Mouse (Mus musculus): Measurements from ENCODE around the gene Duoxa1.
A peak's percentile ranks its signal among the peaks of the same experiment; 100 is the strongest.
"Not testable (repeated sequence)": the region's sequence is repeated elsewhere in the genome, so short reads cannot be mapped to it uniquely, and the experiment has no call there.

Gene Duoxa1

DNA sequence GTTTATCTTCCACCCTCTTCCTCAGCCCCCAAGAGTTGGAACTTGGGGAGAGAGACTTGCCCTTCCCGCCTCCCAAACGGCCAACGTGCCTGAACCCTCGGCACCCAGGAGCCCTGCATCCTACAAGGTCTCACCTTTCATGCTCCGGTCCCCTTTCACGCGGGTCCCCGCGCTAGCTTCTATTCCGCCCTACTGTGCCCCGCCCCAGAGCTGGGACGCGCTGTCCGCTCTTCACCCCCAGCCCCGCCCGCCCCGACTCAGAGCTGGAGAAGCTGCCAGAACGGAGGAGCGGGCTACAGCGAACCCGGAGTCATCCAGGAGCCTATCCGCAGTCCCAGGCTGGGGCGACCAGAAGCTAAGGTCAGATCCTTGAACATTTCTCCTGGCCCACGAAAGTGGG is at the start of gene Duoxa1:
Gene Duoxa1 (minus strand): TSS at position 195 of the 400 bp plus-strand sequence.
- peak; percentile 40 for DNase-seq (ENCODE audit: low spot score)

DNA sequence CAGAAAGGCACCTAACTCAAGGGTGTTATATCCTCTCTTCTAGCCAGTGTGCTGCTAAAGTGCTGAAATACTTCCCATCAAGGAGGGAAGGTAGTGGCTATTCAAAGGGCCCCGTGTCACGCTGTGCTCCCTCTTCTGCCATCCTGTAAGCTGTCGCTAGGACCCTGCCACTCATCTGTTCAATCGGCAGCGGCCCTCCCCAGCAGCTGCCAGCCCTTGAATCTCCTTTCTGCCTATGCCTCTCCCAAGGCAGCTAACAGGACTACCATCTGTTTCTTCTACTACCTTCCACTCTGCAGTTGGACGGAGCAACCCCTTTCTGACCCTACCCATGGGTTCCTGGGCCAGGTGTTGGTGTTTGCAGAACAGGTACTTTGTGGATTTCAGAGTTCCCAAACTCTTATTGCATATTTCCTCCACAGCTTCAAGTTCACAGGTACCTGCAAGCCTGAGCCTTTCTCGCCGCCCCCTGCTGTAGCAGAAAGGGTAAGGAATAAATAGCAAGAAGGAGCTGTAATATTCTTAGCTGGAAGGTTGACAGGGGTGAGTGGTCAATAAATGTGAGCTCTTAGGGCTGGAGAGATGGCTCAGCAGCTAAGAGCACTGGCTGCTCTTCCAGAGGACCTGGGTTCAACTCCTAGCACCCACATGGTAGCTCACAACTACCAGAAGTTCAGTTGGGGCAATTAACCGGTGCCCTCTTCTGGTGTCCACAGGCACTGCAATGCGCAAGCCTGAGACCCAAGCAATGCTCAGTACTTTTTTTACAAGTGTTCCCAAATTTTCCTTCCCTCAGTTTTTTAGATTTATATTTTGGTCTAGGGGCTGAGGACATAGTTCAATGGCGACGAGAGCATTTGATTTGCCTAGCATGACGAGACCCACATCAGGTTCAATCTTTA is 49.3 kb upstream of the Duoxa1 start:
- no peak for DNase-seq (ENCODE audit: low spot score)

DNA sequence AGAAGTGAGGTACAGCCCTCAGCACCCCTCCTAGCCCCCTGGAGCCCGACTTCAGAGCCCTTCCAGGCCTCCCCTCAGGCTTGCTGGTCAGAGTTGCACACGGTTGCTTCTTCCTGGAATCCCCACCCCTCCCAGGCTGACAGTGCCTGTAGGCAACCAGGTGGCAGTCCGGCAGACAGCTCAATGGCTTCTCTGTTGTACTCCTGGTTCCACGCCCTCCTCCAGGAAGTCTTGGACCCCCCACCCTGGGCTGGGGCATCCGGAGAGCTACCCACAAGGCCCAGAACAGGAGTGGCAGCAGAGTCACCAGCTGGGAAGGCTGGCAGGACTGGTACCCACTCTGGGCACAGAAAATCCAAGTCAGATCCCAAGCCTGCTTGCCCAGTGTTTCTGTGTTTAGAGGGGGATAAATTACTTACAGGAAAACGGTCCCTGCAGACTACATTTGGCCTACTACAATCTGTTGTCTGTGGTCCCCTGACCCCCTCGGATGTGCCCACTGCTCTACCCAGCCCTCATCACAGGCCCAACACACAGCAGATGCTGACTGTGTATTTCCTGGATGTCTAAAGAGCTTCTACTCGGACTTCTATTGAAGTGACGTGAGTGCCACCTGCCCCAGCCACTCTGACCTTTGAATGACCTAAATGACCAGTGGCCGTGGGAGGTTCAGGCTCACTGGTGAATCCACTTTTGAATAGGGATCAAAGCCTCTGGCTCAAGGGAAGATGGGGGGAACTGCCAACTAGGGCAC is 48.5 kb upstream of the Duoxa1 start:
- DNase-seq (ENCODE audit: low spot score), result no peak

GRCm38 (mm10) chr2:122361181-122361580 is 47.7 kb upstream of the Duoxa1 start:
- DNase-seq (ENCODE audit: low spot score), result no peak

GRCm38 (mm10) chr2:122360310-122360709 is 46.8 kb upstream of the Duoxa1 start:
- no peak for DNase-seq (ENCODE audit: low spot score)

DNA sequence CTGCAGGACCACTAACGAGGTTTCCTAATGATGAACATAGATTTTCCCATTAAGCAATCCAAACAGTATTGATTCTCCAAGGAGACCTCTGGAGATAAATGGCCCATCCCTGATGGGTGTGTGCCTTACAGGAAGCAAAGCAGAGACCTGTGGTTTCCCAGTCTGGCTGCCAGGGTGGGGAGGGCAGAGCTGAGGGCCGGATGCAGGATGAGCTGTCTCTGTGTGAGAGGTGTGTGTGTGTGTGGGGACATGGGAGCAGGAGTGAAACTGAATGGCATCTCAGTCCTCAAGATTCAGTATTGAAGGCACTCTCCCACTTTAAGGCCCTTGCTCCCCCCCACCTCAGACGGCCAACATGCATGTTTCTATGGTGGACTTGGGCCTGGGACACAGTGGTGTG is 42.7 kb upstream of the Duoxa1 start:
- no peak for DNase-seq (ENCODE audit: low spot score)

- no peak for DNase-seq (ENCODE audit: low spot score)
Observed at GRCm38 (mm10) chr2:122355389-122355788, 41.9 kb upstream of the Duoxa1 start.

- no peak for DNase-seq (ENCODE audit: low spot score)
Observed at GRCm38 (mm10) chr2:122354191-122354929, 40.8 kb upstream of the Duoxa1 start.

DNA sequence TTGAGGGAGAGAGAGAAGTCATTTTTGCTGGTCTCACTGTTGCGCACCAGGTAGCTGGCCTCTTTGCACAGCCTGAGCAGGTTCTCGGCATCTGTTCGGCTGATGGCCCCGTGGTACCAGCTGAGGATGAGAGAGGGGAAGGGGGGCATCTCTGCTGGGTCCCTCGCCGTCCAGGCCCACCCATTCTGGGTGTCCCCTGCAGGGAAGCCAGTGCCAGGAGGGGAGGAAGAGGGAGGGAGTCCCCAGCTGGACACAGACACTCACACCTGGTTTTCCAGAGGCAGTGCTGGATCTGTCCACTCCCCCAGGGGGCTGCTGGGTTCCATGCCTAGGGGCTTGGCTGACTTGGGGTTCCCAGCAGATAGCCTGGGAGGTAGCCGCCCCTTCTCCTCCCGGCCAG is 40.2 kb upstream of the Duoxa1 start:
- no peak for DNase-seq (ENCODE audit: low spot score)

DNA sequence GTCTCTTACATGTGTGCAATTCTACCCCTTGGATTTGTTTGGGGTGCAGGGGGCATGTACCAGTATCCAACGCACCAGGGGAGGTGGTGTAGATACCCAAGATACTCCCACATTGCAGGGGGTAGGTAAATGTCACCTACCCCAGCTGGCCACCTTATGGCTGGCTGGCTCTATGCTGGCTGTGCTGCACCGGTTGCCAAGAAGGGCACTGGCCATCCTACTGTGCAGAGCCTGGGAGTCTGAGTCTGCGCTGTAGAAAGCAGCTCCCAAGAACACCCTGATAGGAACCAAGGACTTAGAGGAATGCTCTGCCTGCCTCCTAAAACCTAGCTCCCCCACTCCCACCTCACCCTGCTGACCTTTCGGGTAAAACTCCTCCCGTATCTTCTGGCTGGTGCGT is 39.5 kb upstream of the Duoxa1 start:
- DNase-seq (ENCODE audit: low spot score), result no peak

- no peak for DNase-seq (ENCODE audit: low spot score)
Observed at GRCm38 (mm10) chr2:122351931-122352329, 38.4 kb upstream of the Duoxa1 start.

GRCm38 (mm10) chr2:122351156-122351930 is 37.8 kb upstream of the Duoxa1 start:
- no peak for DNase-seq (ENCODE audit: low spot score)

- DNase-seq (ENCODE audit: low spot score), result peak; percentile 19
Observed at GRCm38 (mm10) chr2:122349136-122349785, 35.7 kb upstream of the Duoxa1 start.

- DNase-seq (ENCODE audit: low spot score), result peak; percentile 89
Observed at GRCm38 (mm10) chr2:122348531-122349131, 35.1 kb upstream of the Duoxa1 start.

DNA sequence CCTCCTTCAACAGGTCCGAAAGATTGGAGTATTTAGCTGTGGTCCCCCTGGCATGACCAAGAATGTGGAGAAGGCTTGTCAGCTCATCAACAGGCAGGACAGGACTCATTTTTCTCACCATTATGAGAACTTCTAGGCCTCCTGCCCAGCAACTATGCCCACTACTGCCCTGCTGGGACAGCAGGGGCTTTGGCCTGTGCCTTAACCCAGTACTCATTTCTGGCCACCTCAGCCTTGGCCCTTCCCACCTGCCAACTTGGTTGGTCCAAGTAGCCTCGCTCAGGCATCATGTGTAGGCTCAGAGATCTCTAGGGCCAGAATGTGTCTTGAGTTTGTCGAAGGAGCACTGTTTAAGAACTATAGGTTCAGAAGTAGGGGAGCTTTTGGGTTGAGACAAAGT is 33.7 kb upstream of the Duoxa1 start:
- no peak for DNase-seq (ENCODE audit: low spot score)

- DNase-seq (ENCODE audit: low spot score), result not testable (repeated sequence)
Observed at GRCm38 (mm10) chr2:122346164-122346563, 32.6 kb upstream of the Duoxa1 start.

DNA sequence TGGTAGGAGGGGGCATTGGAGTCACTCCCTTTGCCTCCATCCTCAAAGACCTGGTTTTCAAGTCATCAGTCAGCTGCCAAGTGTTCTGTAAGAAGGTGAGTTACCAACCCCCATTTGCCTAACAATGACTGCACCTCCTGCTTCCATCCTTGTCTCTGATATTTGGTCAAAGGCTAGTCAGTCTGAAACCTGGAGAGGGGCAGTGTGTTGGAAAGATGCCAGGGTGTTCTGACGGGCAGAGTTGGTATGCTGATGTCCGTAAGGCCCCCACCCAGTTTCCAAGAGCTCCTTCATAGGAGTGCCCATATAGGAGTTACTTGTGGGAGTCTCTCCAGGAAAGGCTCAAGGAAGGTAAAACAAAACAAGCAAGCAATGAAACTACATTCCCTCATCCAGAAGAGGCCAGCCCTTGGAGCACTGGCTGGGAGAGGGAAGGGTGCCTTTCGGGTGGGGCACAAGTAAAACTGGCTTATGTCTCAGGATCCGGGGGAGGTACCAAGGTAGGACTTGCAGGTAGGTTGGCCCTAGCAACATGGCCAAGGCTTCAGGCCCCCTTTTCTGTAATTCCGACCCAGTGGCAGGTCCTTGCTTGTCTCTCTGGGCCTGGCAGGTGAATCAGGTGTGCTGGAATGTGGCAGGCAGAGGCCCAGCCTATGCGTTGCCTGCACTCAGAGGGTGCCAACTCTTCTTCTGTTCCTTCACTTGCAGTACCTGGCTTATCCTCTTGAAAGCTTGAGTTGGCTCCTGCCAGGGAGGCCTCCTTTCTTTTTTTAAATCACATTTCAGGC is 31.8 kb upstream of the Duoxa1 start:
- DNase-seq (ENCODE audit: low spot score), result peak; percentile 68

GRCm38 (mm10) chr2:122337291-122337690 is 23.8 kb upstream of the Duoxa1 start:
- DNase-seq (ENCODE audit: low spot score), result no peak

GRCm38 (mm10) chr2:122334170-122334569 is 20.6 kb upstream of the Duoxa1 start:
- peak; percentile 67 for DNase-seq (ENCODE audit: low spot score)

GRCm38 (mm10) chr2:122332222-122332621 is 18.7 kb upstream of the Duoxa1 start:
- peak; percentile 35 for DNase-seq (ENCODE audit: low spot score)

Measured in urinary bladder, postnatal 14 days (tissue).